Mouse (Mus musculus) E14TG2a.4 (cell line): Measurements from ENCODE around the gene Fat2.

ENCODE experiments used
- CTCF ChIP-seq: conservative IDR thresholded peaks from 2 replicates; pipeline ENCODE4 v1.5.1; 2014; ENCODE audit warnings: low read length
- NANOG ChIP-seq: IDR thresholded peaks from 2 replicates; pipeline ENCODE4 v1.6.1; 2014; ENCODE audit warnings: borderline replicate concordance, low read length, mixed read lengths
- POU5F1 ChIP-seq: IDR thresholded peaks from 2 replicates; pipeline ENCODE4 v1.6.1; 2014; ENCODE audit warnings: low read length, borderline replicate concordance

DNA sequence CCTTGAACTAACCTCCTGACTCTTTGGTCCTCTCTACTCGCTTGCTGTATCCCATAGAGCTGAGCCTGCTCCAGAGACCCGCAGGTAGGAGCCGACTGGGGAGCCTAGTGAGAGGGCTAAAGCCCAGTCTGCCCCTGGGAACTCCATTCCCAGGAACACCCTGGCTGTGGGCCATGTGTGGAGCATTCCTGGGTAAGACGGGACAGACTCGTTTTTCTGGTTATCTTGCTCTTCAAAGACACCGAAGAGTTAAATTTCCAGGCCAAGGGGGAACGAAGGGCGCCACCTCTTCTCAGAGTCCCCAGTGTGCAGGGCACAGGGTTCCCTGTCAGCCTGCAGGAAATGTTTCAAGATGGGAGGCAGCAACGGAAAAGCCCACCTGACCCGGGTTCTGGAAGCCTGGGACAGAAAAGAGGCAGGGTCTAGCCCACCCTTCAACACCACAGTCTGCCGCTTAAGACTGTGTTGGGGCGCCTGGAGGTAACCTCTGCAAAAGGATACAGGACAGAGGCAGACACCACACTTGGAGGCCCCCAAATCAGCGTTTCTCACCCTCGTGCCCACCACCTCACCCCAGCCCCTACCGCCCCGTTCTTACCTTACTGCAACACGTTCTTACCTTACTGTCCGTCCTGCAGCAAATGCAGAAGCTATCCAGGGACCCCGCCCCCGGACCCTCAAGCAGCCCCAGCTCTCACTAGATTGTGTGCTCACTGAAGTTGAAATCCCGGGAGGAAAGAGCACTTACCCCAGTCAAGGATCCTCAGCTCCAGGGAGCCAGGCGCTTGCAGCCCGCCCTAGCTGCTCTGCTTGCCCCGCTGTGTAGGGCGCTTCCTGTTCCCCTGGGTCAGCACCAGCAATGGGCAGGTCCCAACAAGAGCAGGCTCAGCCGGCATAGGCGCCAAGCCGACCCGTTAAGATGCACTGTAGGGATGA lies 22.3 kb downstream of the Fat2 start:
- no peak for TF ChIP-seq CTCF
- no peak for TF ChIP-seq NANOG
- no peak for TF ChIP-seq POU5F1
